Mouse (Mus musculus): Measurements from ENCODE around the gene Lix1l.
A peak's percentile ranks its signal among the peaks of the same experiment; 100 is the strongest.
"Not testable (repeated sequence)": the region's sequence is repeated elsewhere in the genome, so short reads cannot be mapped to it uniquely, and the experiment has no call there.

The Lix1l gene

DNA sequence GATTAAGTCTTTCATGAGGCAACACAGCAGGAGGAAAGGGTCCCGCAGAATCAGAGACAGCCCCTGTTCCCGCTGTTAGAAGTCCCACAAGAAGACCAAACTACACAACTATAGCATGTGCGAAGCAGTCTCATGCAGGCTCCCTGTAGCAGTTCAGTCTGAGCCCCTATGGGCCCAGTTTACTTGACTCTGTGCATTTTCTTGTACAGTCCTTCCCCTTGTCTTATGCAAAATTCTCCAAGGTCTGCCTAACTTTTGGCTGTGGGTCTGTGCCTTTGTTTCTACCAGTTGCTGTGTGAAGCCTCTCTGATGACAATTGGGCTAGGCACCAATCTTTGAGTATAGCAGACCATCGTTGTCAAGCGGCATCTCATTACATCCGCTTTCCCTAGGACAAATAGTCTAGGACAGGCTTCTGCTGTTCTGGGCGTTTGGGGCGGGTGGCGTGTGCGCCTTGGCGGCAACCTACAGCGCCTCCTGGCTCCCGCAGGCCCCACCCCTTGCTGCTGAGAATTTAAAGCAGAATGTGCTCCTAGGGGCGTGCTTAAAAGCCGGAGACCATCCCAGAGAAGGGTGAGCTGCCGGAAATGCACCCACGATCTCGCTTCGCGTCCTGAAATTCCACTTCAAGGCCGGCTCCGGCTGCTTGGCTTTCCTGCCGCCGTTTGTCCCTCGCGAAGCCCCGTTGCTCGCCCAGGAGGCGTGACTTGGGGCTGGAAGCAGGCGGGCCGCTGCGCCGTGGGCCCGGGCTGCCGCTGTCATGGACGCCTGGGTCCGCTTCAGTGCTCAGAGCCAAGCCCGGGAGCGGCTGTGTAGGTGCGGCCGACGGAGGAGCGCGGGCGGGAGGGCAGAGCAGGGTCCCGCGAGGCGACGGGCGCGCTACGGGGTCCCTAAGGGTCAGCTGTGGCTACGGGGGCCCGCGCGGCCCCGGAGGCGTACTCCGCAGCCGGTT, 34.3 kb downstream of the Lix1l start, which contains the start of the genes Pex11b and Gm42957:
Gene Pex11b (plus strand): TSS at position 449 of the 952 bp plus-strand sequence.
Gene Gm42957 (plus strand): TSS at position 547 of the 952 bp plus-strand sequence.
- DNase-seq, result peak; percentile 71 to 82

- DNase-seq, result no peak
Measured at GRCm38 (mm10) chr3:96635906-96636305, 35.0 kb downstream of the Lix1l start.

- DNase-seq, result no peak
Measured at GRCm38 (mm10) chr3:96636448-96636847, 35.5 kb downstream of the Lix1l start.

DNA sequence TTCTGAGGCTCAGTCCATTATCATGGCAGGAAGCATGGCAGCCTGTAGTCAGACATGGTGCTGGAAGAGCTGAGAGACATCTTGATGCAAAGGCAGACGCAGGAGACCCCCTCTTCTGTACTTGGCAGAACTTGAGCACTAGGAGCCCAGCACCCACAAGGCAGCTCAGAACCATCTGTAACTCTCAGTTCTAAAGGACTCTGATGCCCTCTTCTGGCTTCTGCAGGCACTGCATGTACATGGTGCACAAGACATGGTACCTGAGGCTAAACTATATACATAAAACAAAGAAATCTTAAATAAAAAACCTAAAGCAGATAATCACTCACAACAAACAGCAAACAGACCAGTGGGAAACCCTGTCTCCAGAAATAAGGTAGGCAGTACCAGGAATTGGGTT, 38.3 kb downstream of the Lix1l start:
- peak; percentile 32 to 58 for DNase-seq

DNA sequence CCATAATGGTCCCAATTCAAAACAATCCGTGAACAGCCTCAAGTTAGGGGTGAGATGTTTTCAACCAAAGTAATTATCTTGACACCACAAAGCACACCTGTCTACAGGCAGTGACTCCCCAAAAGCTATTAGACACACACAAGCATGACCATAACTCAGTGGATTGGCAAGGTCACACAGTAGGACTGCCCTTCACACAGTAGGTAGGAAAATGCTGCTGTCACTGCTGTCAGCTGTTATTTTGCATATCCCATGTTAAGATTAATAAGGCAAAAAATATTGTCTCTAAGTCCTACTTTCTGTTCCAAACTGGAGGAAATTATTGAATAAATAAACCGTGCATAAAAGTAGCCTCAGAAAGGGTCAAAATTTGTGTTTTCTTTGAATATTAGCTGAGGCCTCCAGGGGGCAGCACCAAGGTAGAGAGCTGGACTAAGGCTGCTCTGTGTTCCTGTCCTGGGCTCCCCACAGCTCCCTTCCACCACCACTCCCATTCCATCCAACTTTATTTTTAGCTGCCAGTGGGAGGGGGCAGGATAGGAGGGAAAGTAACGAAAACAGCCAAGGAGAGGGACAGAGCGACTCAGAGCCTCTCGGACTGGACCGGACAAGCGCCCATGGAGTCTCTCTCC, 44.2 kb downstream of the Lix1l start, which contains the start of gene Itga10:
Gene Itga10 (plus strand): TSS at position 567 of the 632 bp plus-strand sequence.
- no peak for DNase-seq

GRCm38 (mm10) chr3:96647365-96647764, 46.4 kb downstream of the Lix1l start:
- DNase-seq, result no peak

GRCm38 (mm10) chr3:96660901-96661300, 60.0 kb downstream of the Lix1l start:
- no peak for DNase-seq

DNA sequence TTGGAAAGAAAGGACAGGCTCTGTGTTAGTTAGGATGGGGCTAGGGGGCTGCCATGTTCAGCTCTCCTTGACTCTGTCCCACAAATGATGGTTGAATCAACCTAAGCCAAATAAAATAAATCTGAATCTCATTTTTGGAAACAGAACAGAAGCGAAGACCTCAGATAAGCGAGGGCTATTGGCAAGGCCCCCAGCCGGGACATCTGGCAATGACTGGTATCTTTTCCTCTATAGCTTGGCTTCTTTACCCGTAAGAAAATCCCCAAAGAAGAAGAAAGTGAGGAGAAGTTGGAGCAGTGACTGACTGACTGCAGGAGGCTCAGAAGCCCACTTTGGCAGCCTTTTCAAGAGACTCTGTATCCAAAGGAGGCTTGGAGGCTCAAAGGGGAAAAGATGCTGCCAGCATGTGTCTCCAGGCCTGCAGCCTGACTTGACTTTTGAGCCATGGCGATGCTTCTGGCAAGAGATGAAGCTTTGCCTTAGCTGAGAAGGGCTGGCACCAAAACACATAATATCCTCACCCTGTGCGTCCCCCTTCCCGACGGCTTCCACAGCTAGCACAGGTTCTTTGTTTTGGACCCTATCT, 61.9 kb downstream of the Lix1l start:
- DNase-seq, result no peak

GRCm38 (mm10) chr3:96663432-96664239, 62.7 kb downstream of the Lix1l start:
- DNase-seq, result peak; percentile 24 to 43

- not testable (repeated sequence) for DNase-seq
Measured at GRCm38 (mm10) chr3:96665732-96666363, 64.9 kb downstream of the Lix1l start.

GRCm38 (mm10) chr3:96666916-96667315, 66.0 kb downstream of the Lix1l start:
- DNase-seq, result no peak

GRCm38 (mm10) chr3:96667316-96667715, 66.4 kb downstream of the Lix1l start:
- no peak for DNase-seq

DNA sequence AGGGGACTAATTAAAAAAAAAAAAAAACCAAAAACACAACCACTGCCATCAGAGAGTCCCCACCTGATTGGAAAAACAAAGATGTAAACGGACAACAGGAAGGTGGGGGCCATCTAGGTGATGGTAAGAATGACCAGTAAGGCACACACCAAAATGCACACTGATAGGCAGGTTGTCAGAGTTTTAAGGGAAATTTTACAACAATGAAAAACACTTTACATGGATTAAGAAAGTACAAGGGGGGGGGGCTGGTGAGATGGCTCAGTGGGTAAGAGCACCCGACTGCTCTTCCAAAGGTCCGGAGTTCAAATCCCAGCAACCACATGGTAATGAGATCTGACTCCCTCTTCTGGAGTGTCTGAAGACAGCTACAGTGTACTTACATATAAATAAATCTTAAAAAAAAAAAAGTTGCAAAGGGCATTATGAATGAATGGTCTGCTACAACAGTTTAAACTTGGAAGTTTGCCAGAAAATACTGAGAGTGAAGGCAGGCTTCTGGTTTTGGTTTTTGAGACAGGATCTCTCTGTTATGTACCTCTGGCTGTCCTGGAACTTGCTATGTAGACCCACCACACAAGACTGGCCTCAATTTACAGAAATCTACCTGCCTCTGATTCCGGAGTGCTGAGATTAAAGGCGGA, 67.6 kb downstream of the Lix1l start:
- no peak for DNase-seq

DNA sequence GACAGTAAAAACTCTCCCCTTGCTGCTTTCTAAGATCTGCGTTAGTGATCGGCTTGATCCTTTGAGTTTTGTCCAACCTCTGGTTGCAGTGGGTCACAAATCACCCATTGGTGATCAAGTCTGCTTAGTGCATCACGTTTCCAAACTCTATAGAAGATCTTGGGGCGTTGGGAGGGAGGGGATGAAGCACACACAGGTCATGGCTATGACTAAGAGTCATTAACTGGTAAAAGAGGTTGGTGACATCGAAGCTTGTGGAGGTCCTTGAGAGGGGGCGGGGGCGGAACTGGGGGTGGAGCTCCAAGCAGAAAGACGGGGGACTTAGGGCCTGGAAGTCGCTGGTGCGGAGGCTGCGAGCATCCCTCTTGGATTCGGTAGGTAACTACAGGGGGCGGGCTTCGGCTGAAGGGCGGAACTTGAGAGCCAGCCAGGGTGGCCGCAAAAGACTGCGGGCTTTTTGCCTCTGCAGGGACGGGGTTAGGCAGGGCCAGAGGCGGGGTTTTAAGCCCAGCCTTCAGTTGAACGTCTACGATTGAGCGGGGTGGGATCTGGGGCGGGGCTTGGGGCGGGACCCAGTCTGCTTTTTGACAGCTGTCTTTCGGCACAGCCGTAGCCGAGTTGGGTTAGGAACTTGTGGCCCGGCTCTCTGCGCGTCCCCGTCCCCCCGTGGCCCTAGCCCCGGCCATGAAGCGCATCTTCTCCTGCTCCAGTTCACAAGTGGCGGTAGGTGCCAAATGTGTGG, 68.9 kb downstream of the Lix1l start, which contains the start of gene Ankrd35:
Gene Ankrd35 (plus strand): TSS at position 405 of the 742 bp plus-strand sequence.
- DNase-seq, result peak; percentile 66 to 76

GRCm38 (mm10) chr3:96671519-96671918, 70.6 kb downstream of the Lix1l start:
- DNase-seq, result no peak

DNA sequence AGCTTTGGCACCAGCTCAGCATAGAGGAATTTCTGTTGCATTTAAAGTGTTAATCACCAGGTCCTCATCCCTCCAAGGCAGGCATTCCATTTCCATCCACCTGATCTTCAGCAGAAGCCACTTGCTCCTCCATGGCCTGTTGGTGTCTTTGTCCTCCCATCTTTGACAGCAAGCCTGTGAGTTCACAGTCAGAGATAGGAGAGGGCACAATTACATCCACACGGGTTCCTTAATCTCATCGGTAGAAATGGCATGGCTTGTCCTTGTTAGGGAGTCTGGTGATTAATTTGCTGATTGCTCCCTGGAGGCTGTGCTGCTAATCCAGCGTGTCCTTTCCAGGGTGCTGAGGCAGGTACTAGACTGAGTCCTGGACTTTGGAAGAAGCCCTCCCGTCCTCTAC, 72.6 kb downstream of the Lix1l start:
- DNase-seq, result no peak

DNA sequence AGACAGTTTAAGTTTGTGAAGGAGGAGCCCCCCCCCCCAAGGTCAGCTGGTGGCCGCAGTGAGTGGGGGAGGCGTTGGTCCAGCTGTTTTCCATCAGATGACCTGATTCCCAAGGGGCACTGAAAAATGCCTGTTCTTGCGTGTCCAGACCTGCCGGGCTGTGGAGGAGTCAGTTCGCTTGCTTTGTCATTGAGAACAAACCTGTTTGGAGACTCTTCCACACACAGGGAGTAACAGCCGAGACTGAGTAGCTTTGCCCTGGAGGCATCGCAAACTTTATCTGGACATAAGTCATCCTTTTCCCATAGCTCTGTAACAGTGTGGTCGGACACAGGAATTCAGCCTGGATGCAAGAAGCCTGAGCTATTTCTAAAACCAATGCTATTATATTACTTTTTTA, 73.5 kb downstream of the Lix1l start:
- DNase-seq, result no peak

GRCm38 (mm10) chr3:96675171-96675570, 74.2 kb downstream of the Lix1l start:
- no peak for DNase-seq

- DNase-seq, result no peak
Measured at GRCm38 (mm10) chr3:96675690-96676089, 74.7 kb downstream of the Lix1l start.

Measured in thymus, adult 18-20 months (tissue).